31 mouse cellular contexts compared by ENCODE assay signal in the genomic region with DNA sequence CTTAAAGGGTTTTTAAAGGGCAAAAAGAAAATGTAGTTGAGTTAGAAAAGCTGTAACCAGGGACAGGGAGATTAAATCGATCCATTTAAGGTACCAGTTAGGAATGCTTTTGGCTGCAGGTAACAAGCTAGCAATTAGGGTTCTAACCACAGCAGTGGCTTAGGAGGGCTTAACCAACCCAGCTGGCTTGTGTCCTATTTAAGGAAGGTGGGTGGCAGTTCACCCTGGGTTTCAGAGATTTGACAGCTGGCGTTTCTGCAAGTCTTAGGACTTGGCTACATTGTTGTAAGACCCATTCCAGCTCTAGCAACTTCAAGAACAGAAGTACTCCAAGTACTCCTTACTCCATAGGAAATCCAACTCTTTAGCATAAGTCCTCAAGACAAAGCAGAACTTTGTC.
"Had no signal": no experiment of that assay in that cellular context is flagged by ENCODE, and none has a peak within 500 bp of the region (broad histone marks: within the 10 kb centered on the region; RNA-seq: fewer than 3 reads in every experiment).

No protein-coding gene starts in this region.

- H3K4me1 ChIP-seq: limb, embryonic 12.5 days; limb, embryonic 13.5 days; limb, embryonic 15.5 days; liver, embryonic 12.5 days; liver, embryonic 13.5 days; liver, embryonic 15.5 days; lung, embryonic 15.5 days; megakaryocyte, embryonic 14.5 days; midbrain, embryonic 10.5 days; midbrain, embryonic 12.5 days; midbrain, embryonic 13.5 days; midbrain, embryonic 15.5 days had no signal

- H3K9me3 ChIP-seq: limb, embryonic 15.5 days; liver, embryonic 15.5 days; lung, embryonic 15.5 days; midbrain, embryonic 10.5 days; midbrain, embryonic 13.5 days; midbrain, embryonic 15.5 days had no signal

- DNase-seq: left cerebral cortex, postnatal 4 days; liver; liver, embryonic 13.5 days; liver, postnatal 0 days; lung, adult 18-20 months; lung, adult 2 months; lung, embryonic 14.5 days; lung, postnatal 10 days; lung, postnatal 14 days; lung, postnatal 36 days; lung, postnatal 4 days; midbrain, embryonic 14.5 days had no signal

- ATAC-seq: liver, embryonic 12.5 days; liver, postnatal 0 days; lung, postnatal 0 days; midbrain, embryonic 13.5 days; midbrain, embryonic 15.5 days; midbrain, embryonic 16.5 days had no signal

- H3K4me3 ChIP-seq: left cerebral cortex, adult 2 months; limb, embryonic 12.5 days; limb, embryonic 13.5 days; limb, embryonic 15.5 days; liver, embryonic 12.5 days; liver, embryonic 13.5 days; liver, embryonic 15.5 days; lung, embryonic 15.5 days; megakaryocyte, embryonic 14.5 days; midbrain, embryonic 10.5 days; midbrain, embryonic 12.5 days; midbrain, embryonic 13.5 days; midbrain, embryonic 15.5 days; myocyte had no signal

- H3K4me2 ChIP-seq: limb, embryonic 12.5 days; limb, embryonic 13.5 days; limb, embryonic 15.5 days; liver, embryonic 11.5 days; liver, embryonic 12.5 days; liver, embryonic 13.5 days; liver, embryonic 15.5 days; lung, embryonic 14.5 days; lung, embryonic 15.5 days; midbrain, embryonic 11.5 days; midbrain, embryonic 12.5 days; midbrain, embryonic 13.5 days; midbrain, embryonic 15.5 days had no signal

- H3K9ac ChIP-seq: limb, embryonic 12.5 days; limb, embryonic 13.5 days; limb, embryonic 15.5 days; liver, embryonic 12.5 days; liver, embryonic 13.5 days; liver, embryonic 14.5 days; liver, embryonic 15.5 days; liver, postnatal 0 days; lung, embryonic 14.5 days; lung, embryonic 15.5 days; midbrain, embryonic 12.5 days; midbrain, embryonic 13.5 days; midbrain, embryonic 15.5 days had no signal

- H3K36me3 ChIP-seq: limb, embryonic 12.5 days; limb, embryonic 13.5 days; limb, embryonic 15.5 days; liver, embryonic 12.5 days; liver, embryonic 13.5 days; liver, embryonic 15.5 days; lung, embryonic 15.5 days; midbrain, embryonic 10.5 days; midbrain, embryonic 12.5 days; midbrain, embryonic 13.5 days; midbrain, embryonic 15.5 days had no signal

- H3K27me3 ChIP-seq: limb, embryonic 15.5 days; liver, embryonic 12.5 days; liver, embryonic 13.5 days; liver, embryonic 15.5 days; lung, embryonic 15.5 days; megakaryocyte, embryonic 14.5 days; midbrain, embryonic 12.5 days; midbrain, embryonic 13.5 days; midbrain, embryonic 15.5 days had no signal

- H3K27ac ChIP-seq: left cerebral cortex, adult 2 months; limb, embryonic 12.5 days; limb, embryonic 13.5 days; limb, embryonic 15.5 days; liver, embryonic 12.5 days; liver, embryonic 13.5 days; liver, embryonic 14.5 days; liver, embryonic 15.5 days; lung, embryonic 15.5 days; macrophage; midbrain, embryonic 10.5 days; midbrain, embryonic 12.5 days; midbrain, embryonic 13.5 days; midbrain, embryonic 15.5 days had no signal
